Comparison of ENCODE assay signal across 26 mouse cellular contexts in genomic region chr11:79209113-79209512, GRCm38 (mm10).
"Had no signal": no experiment of that assay in that cellular context is flagged by ENCODE, and none has a peak within 500 bp of the region (broad histone marks: within the 10 kb centered on the region; RNA-seq: fewer than 3 reads in every experiment).

No protein-coding gene starts in this region.

- H3K4me3 ChIP-seq: heart, adult 2 months; heart, embryonic 12.5 days; heart, embryonic 15.5 days; hindbrain, embryonic 13.5 days; hindbrain, embryonic 15.5 days; kidney, embryonic 15.5 days; limb, embryonic 13.5 days; limb, embryonic 15.5 days; liver, embryonic 12.5 days had no signal

- DNase-seq: gastrocnemius, postnatal 14 days; gastrocnemius, postnatal 36 days; heart, adult 11 months; heart, adult 2 months; heart, postnatal 14 days; heart, postnatal 36 days; kidney, adult 11 months; kidney, adult 2 months; kidney, adult 9 months; kidney, postnatal 14 days; kidney, postnatal 36 days; layer of hippocampus, adult 9-11 months; layer of hippocampus, postnatal 36 days; left cerebral cortex, postnatal 4 days had no signal

- H3K4me2 ChIP-seq: heart, embryonic 12.5 days; heart, embryonic 15.5 days; hindbrain, embryonic 13.5 days; hindbrain, embryonic 15.5 days; kidney, embryonic 15.5 days; limb, embryonic 13.5 days; limb, embryonic 15.5 days; liver, embryonic 12.5 days had no signal

- H3K9me3 ChIP-seq: heart, embryonic 12.5 days; heart, embryonic 15.5 days; hindbrain, embryonic 13.5 days; hindbrain, embryonic 15.5 days; kidney, embryonic 15.5 days; limb, embryonic 13.5 days; limb, embryonic 15.5 days; liver, embryonic 12.5 days had no signal

- H3K27ac ChIP-seq: heart, adult 2 months; heart, embryonic 15.5 days; hindbrain, embryonic 13.5 days; hindbrain, embryonic 15.5 days; hindbrain, postnatal 0 days; kidney, embryonic 15.5 days; kidney, postnatal 0 days; limb, embryonic 13.5 days; limb, embryonic 15.5 days; liver, embryonic 12.5 days; liver, embryonic 14.5 days had no signal

- H3K36me3 ChIP-seq: heart, embryonic 12.5 days; heart, embryonic 15.5 days; hindbrain, embryonic 13.5 days; hindbrain, embryonic 15.5 days; kidney, embryonic 15.5 days; limb, embryonic 13.5 days; limb, embryonic 15.5 days; liver, embryonic 12.5 days had no signal

- H3K27me3 ChIP-seq: heart, embryonic 12.5 days; heart, embryonic 15.5 days; hindbrain, embryonic 13.5 days; hindbrain, embryonic 15.5 days; limb, embryonic 13.5 days; limb, embryonic 15.5 days; liver, embryonic 12.5 days had no signal

- H3K9ac ChIP-seq: heart, embryonic 12.5 days; heart, embryonic 15.5 days; hindbrain, embryonic 13.5 days; hindbrain, embryonic 15.5 days; kidney, embryonic 15.5 days; limb, embryonic 13.5 days; limb, embryonic 15.5 days; liver, embryonic 12.5 days; liver, embryonic 14.5 days had no signal

- H3K4me1 ChIP-seq: hindbrain, embryonic 13.5 days; hindbrain, embryonic 15.5 days; limb, embryonic 13.5 days; liver, embryonic 12.5 days had no signal

- ATAC-seq: hindbrain, postnatal 0 days; intestine, embryonic 16.5 days; liver, embryonic 12.5 days had no signal
